Comparison of ENCODE assay signal across 8 mouse cellular contexts in the genomic region with DNA sequence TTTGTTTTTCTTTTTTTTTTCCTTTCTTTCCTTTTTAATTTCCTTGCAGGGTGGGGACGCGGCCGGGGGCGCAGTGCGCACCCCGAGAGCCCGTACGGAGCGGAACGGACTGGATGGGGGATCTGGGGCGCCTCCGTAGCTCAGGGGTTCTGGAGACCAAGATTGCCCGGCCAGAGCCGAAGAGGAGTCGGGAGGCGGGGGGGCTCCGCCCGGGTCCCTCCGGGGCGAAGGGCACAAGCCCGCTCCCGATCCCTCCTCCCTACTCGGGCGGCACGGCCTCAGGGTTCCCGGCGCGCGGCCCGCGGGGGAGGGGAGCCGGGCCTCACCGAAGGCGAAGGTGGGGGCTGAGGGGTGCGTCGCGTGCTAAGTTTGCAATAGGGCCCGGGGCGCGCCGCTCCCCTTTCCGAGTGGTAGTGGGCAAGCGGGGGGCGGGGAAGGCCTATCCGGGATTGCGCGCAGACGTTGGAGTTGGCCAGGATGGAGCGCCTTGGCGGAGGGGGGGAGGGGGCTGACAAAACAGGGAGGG. TPM values are rescaled to one million over a fixed set of nuclear protein-coding genes. Genes with fewer than 3 reads are reported as not detected.
DNase-seq lines count a peak whose midpoint lies in the region; ATAC-seq and TF ChIP-seq lines count a peak whose summit lies in the region.

No protein-coding gene starts in this region.

- H3K36me3 ChIP-seq in forebrain, embryonic 14.5 days (ENCODE audit: control insufficient read depth, insufficient read depth, low read length): 0 out of 2 replicates have a peak, but pooled peaks cover 3% of the 10 kb centered on the region
- no peaks in the 10 kb centered on the region for H3K36me3 ChIP-seq in midbrain, embryonic 12.5 days

- peak overlapping the region; percentile 94 for H3K9ac ChIP-seq in forebrain, embryonic 14.5 days (ENCODE audit: low read length)
- H3K9ac ChIP-seq in midbrain, embryonic 12.5 days (replicated peaks): peak overlapping the region; percentile 93

- peaks cover 29% of the 10 kb centered on the region for H3K27me3 ChIP-seq in forebrain, embryonic 14.5 days (replicated peaks; ENCODE audit: control insufficient read depth, insufficient read depth, low read length)
- H3K27me3 ChIP-seq in midbrain, embryonic 12.5 days: peaks cover 44% of the 10 kb centered on the region

- no peak for TF ChIP-seq CTCF in bone marrow macrophage, adult 2 months (IDR thresholded peaks at IDR 0.05; ENCODE audit: low read depth, low read length)

- TF ChIP-seq POLR2A in bone marrow macrophage, adult 2 months (IDR thresholded peaks at IDR 0.05; ENCODE audit: borderline replicate concordance, low read depth, low read length): no peak

- H3K27ac ChIP-seq in bone marrow macrophage, adult 2 months (ENCODE audit: insufficient read depth, low read depth, low read length): peak overlapping the region; percentile 96
- peak overlapping the region; percentile 95 for H3K27ac ChIP-seq in forebrain, embryonic 14.5 days (ENCODE audit: low read depth, low read length)
- peak overlapping the region; percentile 96 for H3K27ac ChIP-seq in midbrain, embryonic 12.5 days (replicated peaks)

- no peaks in the 10 kb centered on the region for H3K9me3 ChIP-seq in forebrain, embryonic 14.5 days (replicated peaks; ENCODE audit: control insufficient read depth, low read length)
- no peaks in the 10 kb centered on the region for H3K9me3 ChIP-seq in midbrain, embryonic 12.5 days

- H3K4me3 ChIP-seq in bone marrow macrophage, adult 2 months (ENCODE audit: insufficient read depth, low read length): peak overlapping the region; percentile 69
- H3K4me3 ChIP-seq in forebrain, embryonic 14.5 days (ENCODE audit: low read depth, low read length): peak overlapping the region; percentile 82
- H3K4me3 ChIP-seq in midbrain, embryonic 12.5 days: peak overlapping the region; percentile 83

- peak; percentile 57 for ATAC-seq in forebrain, embryonic 14.5 days
- peak; percentile 45 for ATAC-seq in midbrain, embryonic 12.5 days (ENCODE audit: low FRiP score, low read depth)

- H3K4me2 ChIP-seq in forebrain, embryonic 14.5 days (ENCODE audit: low read length): peak overlapping the region; percentile 100
- H3K4me2 ChIP-seq in midbrain, embryonic 12.5 days (replicated peaks): peak overlapping the region; percentile 100

- WGBS in forebrain, embryonic 14.5 days: under 1% methylated on average over 44 of the region's 50 CpGs
- WGBS in midbrain, embryonic 12.5 days: under 1% methylated on average over 48 of the region's 50 CpGs

- peaks cover 30% of the 10 kb centered on the region for H3K4me1 ChIP-seq in bone marrow macrophage, adult 2 months (ENCODE audit: control insufficient read depth, insufficient read depth, low read length)
- peaks cover 13% of the 10 kb centered on the region for H3K4me1 ChIP-seq in forebrain, embryonic 14.5 days (ENCODE audit: control insufficient read depth, insufficient read depth, low read length)
- peaks cover 45% of the 10 kb centered on the region for H3K4me1 ChIP-seq in midbrain, embryonic 12.5 days

- peak; percentile 76 for DNase-seq in embryo, embryonic 10 days (ENCODE audit: low spot score)
- DNase-seq in embryo, embryonic 11 days: no peak
- no peak for DNase-seq in forebrain, embryonic 14.5 days (ENCODE audit: low spot score)
- peak; percentile 70 for DNase-seq in heart, postnatal 25 days (ENCODE audit: low spot score)
- peak; percentile 54 for DNase-seq in layer of hippocampus, adult 9-10 months (ENCODE audit: low spot score)
- DNase-seq in spleen, postnatal 14 days (ENCODE audit: low spot score in 2 of 2): peak; percentile 62 to 68

- intact Hi-C loops in heart, postnatal 25 days (cut with DNase I): no loop called here

RNA-seq across cellular contexts. Expression of gene Zbtb7a, which starts 1.7 kb away (rescaled TPM):
- polyA plus RNA-seq in bone marrow macrophage, adult 2 months (2012; ENCODE audit: insufficient read depth, insufficient read length, missing spikeins): 52.0 and 54.9 TPM in 2 replicates
- polyA plus RNA-seq in forebrain, embryonic 14.5 days (2014; fragmentation: Nextera tagmentation; extraction: Ambion mirVana): 6.2 and 8.2 TPM in 2 replicates
- 10 to 100 TPM; 34.5 to 42.2 TPM for total RNA-seq in heart, postnatal 25 days (2021)
- polyA plus RNA-seq in midbrain, embryonic 12.5 days (2016; fragmentation: Nextera tagmentation; extraction: Ambion mirVana): 14.6 and 15.9 TPM in 2 replicates

RNA-seq across cellular contexts. Expression of gene Pias4, which starts 31.0 kb away (rescaled TPM):
- polyA plus RNA-seq in bone marrow macrophage, adult 2 months (2012; ENCODE audit: insufficient read depth, insufficient read length, missing spikeins): 21.9 and 28.2 TPM in 2 replicates
- polyA plus RNA-seq in forebrain, embryonic 14.5 days (2014; fragmentation: Nextera tagmentation; extraction: Ambion mirVana): 44.0 and 45.5 TPM in 2 replicates
- 10 to 100 TPM; 15.6 to 17.4 TPM for total RNA-seq in heart, postnatal 25 days (2021)
- polyA plus RNA-seq in midbrain, embryonic 12.5 days (2016; fragmentation: Nextera tagmentation; extraction: Ambion mirVana): 58.6 and 64.9 TPM in 2 replicates

RNA-seq across cellular contexts. Expression of gene Map2k2, which starts 31.1 kb away (rescaled TPM):
- polyA plus RNA-seq in bone marrow macrophage, adult 2 months (2012; ENCODE audit: insufficient read depth, insufficient read length, missing spikeins): 71.4 and 77.6 TPM in 2 replicates
- polyA plus RNA-seq in forebrain, embryonic 14.5 days (2014; fragmentation: Nextera tagmentation; extraction: Ambion mirVana): 180 and 203 TPM in 2 replicates
- total RNA-seq in heart, postnatal 25 days (2021): 100 to 1,000 TPM; 122 to 123 TPM
- 245 and 248 TPM in 2 replicates for polyA plus RNA-seq in midbrain, embryonic 12.5 days (2016; fragmentation: Nextera tagmentation; extraction: Ambion mirVana)

RNA-seq across cellular contexts. Expression of gene Creb3l3, which starts 38.1 kb away (rescaled TPM):
- polyA plus RNA-seq in bone marrow macrophage, adult 2 months (2012; ENCODE audit: insufficient read depth, insufficient read length, missing spikeins): 1.3 TPM in 2 replicates
- 0.14 and 0.25 TPM in 2 replicates for polyA plus RNA-seq in forebrain, embryonic 14.5 days (2014; fragmentation: Nextera tagmentation; extraction: Ambion mirVana)
- 1 to 10 TPM in 1 of 2 experiments, under 1 TPM in 1; 0.87 to 1.2 TPM for total RNA-seq in heart, postnatal 25 days (2021)
- polyA plus RNA-seq in midbrain, embryonic 12.5 days (2016; fragmentation: Nextera tagmentation; extraction: Ambion mirVana): 0.22 and 0.28 TPM in 2 replicates

RNA-seq across cellular contexts. Expression of gene Eef2, which starts 39.7 kb away (rescaled TPM):
- polyA plus RNA-seq in bone marrow macrophage, adult 2 months (2012; ENCODE audit: insufficient read depth, insufficient read length, missing spikeins): 877 and 1,003 TPM in 2 replicates
- polyA plus RNA-seq in forebrain, embryonic 14.5 days (2014; fragmentation: Nextera tagmentation; extraction: Ambion mirVana): 474 and 520 TPM in 2 replicates
- total RNA-seq in heart, postnatal 25 days (2021): 1,000 to 10,000 TPM in 1 of 2 experiments, 100 to 1,000 TPM in 1; 925 to 1,035 TPM
- 531 and 534 TPM in 2 replicates for polyA plus RNA-seq in midbrain, embryonic 12.5 days (2016; fragmentation: Nextera tagmentation; extraction: Ambion mirVana)

Comparison
In these comparisons a context has a peak if more than half of its experiments do, and no peak if none do; other contexts are left out.
1. DNase-seq: peak in embryo, embryonic 10 days (single experiment), heart, postnatal 25 days (single experiment), layer of hippocampus, adult 9-10 months (single experiment) and spleen, postnatal 14 days (2 of 2); none in embryo, embryonic 11 days (single experiment) and forebrain, embryonic 14.5 days (single experiment).
2. Peak in every context shown above with its lines, with median percentiles within 50 percentile points of each other: H3K27ac ChIP-seq and H3K4me3 ChIP-seq.